Mouse (Mus musculus) limb, embryonic 14.5 days (tissue): ENCODE data around the gene Ap3d1. TPM values are rescaled to one million over a fixed set of nuclear protein-coding genes. Genes with fewer than 3 reads are reported as not detected.

Experiments
- ATAC-seq: fragments of 200-750 bp; cut with Nextera tagmentation; 2 replicates; pipeline ENCODE4 v1.8.0; 2017; ENCODE audit warnings: low read depth, moderate number of reproducible peaks, moderate TSS enrichment; ENCODE audit not compliant: low FRiP score
- DNase-seq: peaks from one replicate; pipeline ENCODE4 v3.0.0-alpha.2; 2015; ENCODE audit warnings: low spot score
- H3K27ac ChIP-seq: fragments of 300-500 bp; sonication (generic); replicated peaks from 2 replicates; pipeline ENCODE4 v1.5.1; 2014; ENCODE audit warnings: low read depth, mild to moderate bottlenecking, low read length, moderate library complexity, mixed read lengths
- H3K27me3 ChIP-seq: fragments of 300-500 bp; sonication (generic); 2 replicates; pipeline ENCODE4 v1.6.1; 2014; ENCODE audit warnings: low read length, mixed read lengths; ENCODE audit not compliant: control insufficient read depth, insufficient read depth
- H3K36me3 ChIP-seq: fragments of 300-500 bp; sonication (generic); 2 replicates; pipeline ENCODE4 v1.6.1; 2014; ENCODE audit warnings: mild to moderate bottlenecking, low read length, moderate library complexity, mixed read lengths; ENCODE audit not compliant: control insufficient read depth, insufficient read depth
- H3K4me1 ChIP-seq: fragments of 300-500 bp; sonication (generic); 2 replicates; pipeline ENCODE4 v1.6.1; 2014; ENCODE audit warnings: antibody characterized with exemption, low read length, mixed read lengths; ENCODE audit not compliant: control insufficient read depth, insufficient read depth
- H3K4me2 ChIP-seq: fragments of 300-500 bp; sonication (generic); replicated peaks from 2 replicates; pipeline ENCODE4 v1.6.1; 2014; ENCODE audit warnings: low read depth, mild to moderate bottlenecking, low read length, moderate library complexity; ENCODE audit not compliant: severe bottlenecking
- H3K4me3 ChIP-seq: fragments of 300-500 bp; sonication (generic); replicated peaks from 2 replicates; pipeline ENCODE4 v1.5.1; 2014; ENCODE audit warnings: low read length
- H3K9ac ChIP-seq: fragments of 300-500 bp; sonication (generic); 2 replicates; pipeline ENCODE4 v1.6.1; 2014; ENCODE audit warnings: mild to moderate bottlenecking, low read depth, low read length, moderate library complexity; ENCODE audit not compliant: severe bottlenecking
- H3K9me3 ChIP-seq: fragments of 300-500 bp; sonication (generic); 2 replicates; pipeline ENCODE4 v1.6.1; 2016; ENCODE audit warnings: low read length; ENCODE audit not compliant: control insufficient read depth
- POLR2A ChIP-seq: fragments of 200-500 bp; IDR thresholded peaks from 2 replicates; pipeline ENCODE4 v1.8.0; 2012; ENCODE audit warnings: inconsistent platforms, mild to moderate bottlenecking, moderate library complexity, borderline replicate concordance; ENCODE audit not compliant: insufficient read depth, insufficient read length; ENCODE audit errors: extremely low read depth
- WGBS: fragments of 180-500 bp; shearing (Covaris S2); extraction: QIAGEN DNeasy Blood & Tissue Kit; methylation state at CpG from one replicate; pipeline ENCODE4 v1.1.7; 2014; 5-methylcytosine and 5-hydroxymethylcytosine counted together
- polyA plus RNA-seq, 2 experiments: library from polyadenylated mRNA; depleted of rRNA in 1 of 2; stranded (reverse) in 1 of 2; unstranded in 1 of 2; fragments of >200 nt; fragmentation: Nextera tagmentation in 1 of 2; extraction: Ambion mirVana in 1 of 2; gene quantifications; 2 replicates each; pipeline versions ENCODE4 v1.2.1 to v1.2.3; 2012 to 2014

Gene Ap3d1
- polyA plus RNA-seq, 2 experiments, result 75.1 to 123 TPM

DNA sequence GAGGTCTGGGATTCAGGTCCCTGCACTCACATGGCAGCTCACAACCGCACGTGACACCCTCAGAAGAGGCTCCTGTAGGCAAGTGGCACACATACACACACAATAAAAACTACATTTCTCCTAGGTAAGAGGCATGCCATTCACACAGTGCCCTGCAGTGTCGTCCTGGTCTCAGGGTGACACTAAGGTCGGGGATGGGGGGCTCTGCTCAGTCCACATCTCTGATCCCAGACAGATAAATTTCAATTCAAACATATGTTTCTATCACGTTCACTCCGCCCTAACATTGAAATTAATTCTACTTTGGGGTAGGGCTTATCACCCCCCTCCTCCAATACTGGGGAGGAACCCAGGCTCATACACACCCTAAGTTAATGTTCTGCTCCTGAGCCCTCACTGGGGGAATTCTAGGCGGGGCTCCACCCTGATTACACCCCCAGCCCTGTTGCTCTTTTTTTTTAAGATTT lies 42.0 kb downstream of the Ap3d1 start:
- Histone ChIP-seq H3K9me3 (no peaks in the 10 kb centered on the region), H3K4me3 (no peak overlapping the region), H3K27me3 (no peaks in the 10 kb centered on the region), H3K27ac (no peak overlapping the region), H3K36me3 (peaks cover 14% of the 10 kb centered on the region), H3K4me2 (peak overlapping the region; percentile 54; the same call in 1 of the 2 replicates), H3K4me1 (peaks cover 21% of the 10 kb centered on the region), H3K9ac (0 out of 2 replicates have a peak overlapping the region, but pooled peaks have one; percentile 12)
- 89% methylated on average over 7 of the region's 7 CpGs for WGBS
- DNase-seq, result no peak
- no peak for TF ChIP-seq POLR2A
- no peak for ATAC-seq

DNA sequence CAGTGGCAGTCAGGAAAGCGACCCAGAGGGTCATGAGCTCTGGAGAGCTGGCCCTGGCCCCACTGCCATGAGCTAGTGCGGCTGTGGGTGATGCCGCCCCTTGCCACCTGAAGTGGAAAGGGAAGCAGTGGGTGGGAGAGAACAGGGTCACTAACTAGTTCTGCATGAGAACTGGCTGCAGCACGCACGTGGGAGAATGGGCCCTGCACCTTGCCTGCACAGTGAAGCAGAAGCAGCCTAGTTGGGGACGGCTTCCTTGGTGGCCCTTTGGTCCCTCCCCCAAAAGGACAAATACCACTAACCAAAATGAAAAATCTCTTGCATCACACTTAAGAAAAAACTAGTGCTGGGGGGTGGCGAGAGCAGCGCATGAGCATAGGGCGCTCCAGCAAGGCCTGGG lies 43.5 kb downstream of the Ap3d1 start:
- no peak for TF ChIP-seq POLR2A
- Histone ChIP-seq H3K9me3 (no peaks in the 10 kb centered on the region), H3K9ac (no peak overlapping the region), H3K4me1 (peaks cover 17% of the 10 kb centered on the region), H3K27me3 (no peaks in the 10 kb centered on the region), H3K4me2 (no peak overlapping the region), H3K27ac (no peak overlapping the region), H3K36me3 (peaks cover 28% of the 10 kb centered on the region), H3K4me3 (no peak overlapping the region)
- ATAC-seq (no peak), DNase-seq (no peak)
- WGBS, result 89% methylated on average over 9 of the region's 9 CpGs

DNA sequence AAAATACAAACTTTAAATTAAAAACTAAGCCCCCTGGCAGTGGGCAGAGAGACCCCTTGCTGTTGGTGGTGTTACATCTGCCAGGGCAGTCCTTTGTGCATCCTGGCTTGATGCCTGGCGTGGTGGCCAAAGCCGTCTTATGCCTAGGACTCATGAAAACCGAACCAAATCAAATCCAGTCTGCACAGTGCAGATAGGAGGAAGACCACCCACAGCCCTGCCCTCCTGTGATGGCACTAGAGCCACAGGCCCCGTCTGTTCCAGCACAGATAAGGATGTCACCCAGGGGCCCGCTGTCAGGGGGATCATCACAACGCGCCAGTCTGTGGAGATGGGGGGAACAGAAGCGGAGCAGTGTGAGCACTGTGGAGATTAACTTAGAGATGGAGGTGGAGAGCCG lies 44.3 kb downstream of the Ap3d1 start:
- Histone ChIP-seq H3K9me3 (no peaks in the 10 kb centered on the region), H3K4me3 (no peak overlapping the region), H3K9ac (no peak overlapping the region), H3K4me1 (peaks cover 11% of the 10 kb centered on the region), H3K36me3 (peaks cover 30% of the 10 kb centered on the region), H3K27ac (no peak overlapping the region), H3K4me2 (no peak overlapping the region), H3K27me3 (no peaks in the 10 kb centered on the region)
- no peak for ATAC-seq
- DNase-seq, result no peak
- 85% methylated on average over 9 of the region's 9 CpGs for WGBS
- no peak for TF ChIP-seq POLR2A

DNA sequence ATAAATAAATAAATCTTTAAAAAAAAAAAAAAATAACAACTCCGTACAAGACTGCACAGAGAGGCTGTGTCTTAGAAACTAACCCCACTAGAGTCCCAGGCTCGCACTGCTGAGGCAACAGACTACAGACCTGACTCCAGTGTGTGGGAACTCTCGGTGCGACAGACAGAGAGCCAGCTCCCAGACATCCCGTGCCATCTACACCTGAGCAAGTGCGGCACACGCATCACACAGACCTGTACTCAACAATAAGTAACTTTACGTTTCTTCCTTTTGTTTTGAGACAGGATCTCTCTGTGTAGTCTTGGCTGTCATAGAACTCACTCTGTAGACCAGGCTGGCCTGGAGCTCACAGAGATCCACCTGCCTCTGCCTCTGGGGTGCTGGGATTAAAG lies 44.7 kb downstream of the Ap3d1 start:
- Histone ChIP-seq H3K9me3 (no peaks in the 10 kb centered on the region), H3K4me1 (peaks cover 11% of the 10 kb centered on the region), H3K4me3 (no peak overlapping the region), H3K9ac (no peak overlapping the region), H3K27me3 (no peaks in the 10 kb centered on the region), H3K4me2 (no peak overlapping the region), H3K36me3 (peaks cover 31% of the 10 kb centered on the region), H3K27ac (no peak overlapping the region)
- TF ChIP-seq POLR2A, result no peak
- no peak for ATAC-seq
- DNase-seq, result no peak
- WGBS, result 89% methylated on average over 8 of the region's 8 CpGs

DNA sequence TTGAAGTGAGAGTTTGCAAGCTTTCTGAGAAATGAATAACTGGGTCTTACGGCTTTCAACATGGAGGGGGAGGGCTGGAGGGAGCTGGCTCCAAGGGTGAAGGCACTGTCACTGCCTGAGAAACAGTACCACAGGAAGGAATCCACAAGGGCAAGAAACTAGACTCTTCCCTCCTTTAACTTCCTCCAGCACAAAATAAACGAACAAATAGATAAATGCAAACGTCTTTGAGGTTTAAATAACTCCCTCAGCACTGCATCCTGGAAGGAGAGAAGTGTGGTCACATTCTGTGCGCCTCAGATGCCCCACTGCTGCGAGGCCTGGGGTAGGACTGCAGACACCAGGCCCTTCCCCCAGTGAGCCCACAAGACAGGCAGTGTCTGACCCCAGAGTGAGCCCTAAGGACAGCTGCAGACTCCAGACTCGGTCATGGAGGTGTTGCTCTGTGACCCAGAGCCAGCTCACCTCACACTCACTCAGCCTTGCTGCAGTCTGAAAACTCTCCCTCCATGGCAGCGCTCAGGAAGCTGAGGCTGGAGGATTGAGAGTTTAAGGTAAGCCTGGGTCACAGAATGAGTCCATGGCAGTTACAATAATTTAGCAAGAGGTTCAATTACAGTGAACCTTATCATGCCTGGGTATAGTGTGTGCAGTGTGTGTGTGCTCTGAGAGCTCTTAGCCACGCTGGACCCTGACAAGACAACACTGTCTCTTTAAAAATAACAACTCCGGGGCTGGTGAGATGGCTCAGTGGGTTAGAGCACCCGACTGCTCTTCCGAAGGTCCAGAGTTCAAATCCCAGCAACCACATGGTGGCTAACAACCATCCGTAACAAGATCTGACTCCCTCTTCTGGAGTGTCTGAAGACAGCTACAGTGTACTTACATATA lies 45.3 kb downstream of the Ap3d1 start:
- H3K4me3 ChIP-seq, result no peak overlapping the region
- peak overlapping the region; percentile 28; the same call in 1 of the 2 replicates for H3K9ac ChIP-seq
- no peaks in the 10 kb centered on the region for H3K27me3 ChIP-seq
- peaks cover 11% of the 10 kb centered on the region for H3K4me1 ChIP-seq
- no peaks in the 10 kb centered on the region for H3K9me3 ChIP-seq
- H3K36me3 ChIP-seq, result peaks cover 36% of the 10 kb centered on the region
- no peak overlapping the region for H3K4me2 ChIP-seq
- no peak for ATAC-seq
- TF ChIP-seq POLR2A, result no peak
- WGBS, result 66% methylated on average over 11 of the region's 12 CpGs
- no peak for DNase-seq
- H3K27ac ChIP-seq, result no peak overlapping the region
